Mouse (Mus musculus) MEL (cell line): ENCODE measurements around the gene Slc35f6. TPM values are rescaled to one million over a fixed set of nuclear protein-coding genes. Genes with fewer than 3 reads are reported as not detected.

ENCODE experiments used
- DNase-seq: peaks from one replicate; pipeline ENCODE4 v3.0.0; 2011; ENCODE audit warnings: low read depth, low spot score
- H3K27ac ChIP-seq: 2 replicates; pipeline ENCODE4 v1.5.1; 2012; ENCODE audit warnings: low read depth, mild to moderate bottlenecking, control low read depth, low read length, moderate library complexity; ENCODE audit not compliant: control insufficient read depth
- H3K27me3 ChIP-seq, 2 experiments: fragments of 150-350 bp in 1 of 2; sonication (generic) in 1 of 2; 2 replicates each; pipeline ENCODE4 v1.6.1; 2012; ENCODE audit warnings: low read length in 2 of 2, mild to moderate bottlenecking in 2 of 2, improper control_type of control experiment in 1 of 2, moderate library complexity in 1 of 2; ENCODE audit not compliant: insufficient read depth in 2 of 2, control insufficient read depth in 1 of 2
- H3K36me3 ChIP-seq, 2 experiments: 2 replicates each; pipeline ENCODE4 v1.6.1; 2012 to 2014; ENCODE audit warnings: low read length in 2 of 2, improper control_type of control experiment in 1 of 2, inconsistent platforms in 1 of 2, mild to moderate bottlenecking in 1 of 2; ENCODE audit not compliant: insufficient read depth in 2 of 2, control insufficient read depth in 1 of 2
- H3K4me1 ChIP-seq, 2 experiments: fragments of 150-350 bp in 1 of 2; sonication (generic) in 1 of 2; 2 replicates each; pipeline ENCODE4 v1.6.1; 2012; ENCODE audit warnings: low read length in 2 of 2, improper control_type of control experiment in 1 of 2, mild to moderate bottlenecking in 1 of 2; ENCODE audit not compliant: insufficient read depth in 2 of 2, control insufficient read depth in 1 of 2
- H3K4me3 ChIP-seq, 2 experiments: fragments of 150-350 bp in 1 of 2; sonication (generic) in 1 of 2; 2 replicates each; pipeline ENCODE4 v1.5.1; 2012; ENCODE audit warnings: low read depth in 2 of 2, low read length in 2 of 2, mild to moderate bottlenecking in 2 of 2, moderate library complexity in 2 of 2, control low read depth in 1 of 2, improper control_type of control experiment in 1 of 2; ENCODE audit not compliant: control insufficient read depth in 1 of 2, insufficient read depth in 1 of 2
- H3K79me2 ChIP-seq: 2 replicates; pipeline ENCODE4 v1.6.1; 2012; ENCODE audit warnings: mild to moderate bottlenecking, low read length, moderate library complexity; ENCODE audit not compliant: control insufficient read depth, poor library complexity, insufficient read depth
- H3K9ac ChIP-seq: 2 replicates; pipeline ENCODE4 v1.6.1; 2012; ENCODE audit warnings: low read depth, mild to moderate bottlenecking, control low read depth, low read length, moderate library complexity; ENCODE audit not compliant: control insufficient read depth, poor library complexity, severe bottlenecking
- H3K9me3 ChIP-seq: fragments of 150-350 bp; sonication (generic); replicated peaks from 2 replicates; pipeline ENCODE4 v1.6.1; 2012; ENCODE audit warnings: mild to moderate bottlenecking, low read length, improper control_type of control experiment, moderate library complexity; ENCODE audit not compliant: insufficient read depth
- BHLHE40 ChIP-seq: IDR thresholded peaks from 2 replicates; pipeline ENCODE4 v1.6.1; 2012; ENCODE audit warnings: low read depth, mild to moderate bottlenecking, inconsistent platforms, low read length, improper control_type of control experiment, borderline replicate concordance
- CHD1 ChIP-seq: IDR thresholded peaks from 2 replicates; pipeline ENCODE4 v1.6.1; 2012; ENCODE audit warnings: low read depth, mild to moderate bottlenecking, inconsistent platforms, low read length, improper control_type of control experiment
- CHD2 ChIP-seq: IDR thresholded peaks from 2 replicates; pipeline ENCODE4 v1.6.1; 2011; ENCODE audit warnings: low read length, improper control_type of control experiment
- CTCF ChIP-seq, 3 experiments: IDR thresholded peaks in 2 of 3; conservative IDR thresholded peaks in 1 of 3; 2 replicates each; pipeline ENCODE4 v1.5.1; 2011 to 2012; ENCODE audit warnings: low read length in 3 of 3, low read depth in 2 of 3, mild to moderate bottlenecking in 2 of 3, improper control_type of control experiment in 1 of 3, inconsistent platforms in 1 of 3, mixed read lengths in 1 of 3, moderate library complexity in 1 of 3; ENCODE audit not compliant: control insufficient read depth in 1 of 3, insufficient read depth in 1 of 3, poor library complexity in 1 of 3, severe bottlenecking in 1 of 3
- E2F4 ChIP-seq: IDR thresholded peaks from 2 replicates; pipeline ENCODE4 v1.6.1; 2011; ENCODE audit warnings: low read depth, low read length, improper control_type of control experiment, borderline replicate concordance
- ELF1 ChIP-seq: IDR thresholded peaks from 2 replicates; pipeline ENCODE4 v1.6.1; 2014; ENCODE audit warnings: low read depth, mild to moderate bottlenecking, inconsistent platforms, low read length, improper control_type of control experiment, moderate library complexity
- EP300 ChIP-seq, 2 experiments: IDR thresholded peaks; 2 replicates each; pipeline ENCODE4 v1.6.1; 2011; ENCODE audit warnings: improper control_type of control experiment in 2 of 2, low read length in 2 of 2, low read depth in 1 of 2, mild to moderate bottlenecking in 1 of 2
- ETS1 ChIP-seq: IDR thresholded peaks from 2 replicates; pipeline ENCODE4 v1.6.1; 2012; ENCODE audit warnings: low read depth, mild to moderate bottlenecking, inconsistent platforms, low read length, improper control_type of control experiment, moderate library complexity
- GABPA ChIP-seq: IDR thresholded peaks from 2 replicates; pipeline ENCODE4 v1.6.1; 2012; ENCODE audit warnings: low read depth, mild to moderate bottlenecking, inconsistent platforms, low read length, improper control_type of control experiment, moderate library complexity
- GATA1 ChIP-seq: IDR thresholded peaks from 2 replicates; pipeline ENCODE4 v1.6.1; 2011; ENCODE audit warnings: low read depth, low read length, improper control_type of control experiment
- HCFC1 ChIP-seq: IDR thresholded peaks from 2 replicates; pipeline ENCODE4 v1.6.1; 2012; ENCODE audit warnings: low read depth, mild to moderate bottlenecking, inconsistent platforms, low read length, improper control_type of control experiment, moderate library complexity
- JUND ChIP-seq: IDR thresholded peaks from 2 replicates; pipeline ENCODE4 v1.6.1; 2011; ENCODE audit warnings: low read depth, mild to moderate bottlenecking, improper control_type of control experiment, low read length
- KAT2A ChIP-seq: conservative IDR thresholded peaks from 2 replicates; pipeline ENCODE4 v1.6.1; 2012; ENCODE audit warnings: low read depth, low read length, improper control_type of control experiment, inconsistent platforms
- MAFK ChIP-seq: IDR thresholded peaks from 2 replicates; pipeline ENCODE4 v1.6.1; 2011; ENCODE audit warnings: low read depth, mild to moderate bottlenecking, low read length, improper control_type of control experiment, borderline replicate concordance
- MAX ChIP-seq: IDR thresholded peaks from 2 replicates; pipeline ENCODE4 v1.6.1; 2011; ENCODE audit warnings: low read length, improper control_type of control experiment
- MEF2A ChIP-seq: IDR thresholded peaks from 2 replicates; pipeline ENCODE4 v1.6.1; 2014; ENCODE audit warnings: low read depth, mild to moderate bottlenecking, inconsistent platforms, low read length, improper control_type of control experiment; ENCODE audit not compliant: poor library complexity, insufficient replicate concordance, severe bottlenecking; ENCODE audit errors: extremely low read depth
- MXI1 ChIP-seq: IDR thresholded peaks from 2 replicates; pipeline ENCODE4 v1.6.1; 2011; ENCODE audit warnings: mild to moderate bottlenecking, low read depth, low read length, improper control_type of control experiment
- MYB ChIP-seq: IDR thresholded peaks from 2 replicates; pipeline ENCODE4 v1.6.1; 2011; ENCODE audit warnings: mild to moderate bottlenecking, low read depth, low read length, improper control_type of control experiment
- MYC ChIP-seq: IDR thresholded peaks from 2 replicates; pipeline ENCODE4 v1.6.1; 2011; ENCODE audit warnings: low read depth, mild to moderate bottlenecking, low read length, improper control_type of control experiment, moderate library complexity
- NELFE ChIP-seq: IDR thresholded peaks from 2 replicates; pipeline ENCODE4 v1.6.1; 2011; ENCODE audit warnings: low read depth, low read length, improper control_type of control experiment
- NRF1 ChIP-seq: IDR thresholded peaks from 2 replicates; pipeline ENCODE4 v1.6.1; 2014; ENCODE audit warnings: low read depth, mild to moderate bottlenecking, inconsistent platforms, low read length, improper control_type of control experiment, moderate library complexity; ENCODE audit not compliant: poor library complexity, insufficient read depth, severe bottlenecking
- POLR2A ChIP-seq, 2 experiments: IDR thresholded peaks; 2 replicates each; pipeline ENCODE4 v1.6.1; 2011 to 2012; ENCODE audit warnings: low read length in 2 of 2, mild to moderate bottlenecking in 2 of 2, control low read depth in 1 of 2, improper control_type of control experiment in 1 of 2, low read depth in 1 of 2, moderate library complexity in 1 of 2; ENCODE audit not compliant: control insufficient read depth in 1 of 2, insufficient read depth in 1 of 2, poor library complexity in 1 of 2
- POLR2AphosphoS2 ChIP-seq: IDR thresholded peaks from 2 replicates; pipeline ENCODE4 v1.6.1; 2011; ENCODE audit warnings: low read length, improper control_type of control experiment
- POLR2AphosphoS5 ChIP-seq: IDR thresholded peaks from 2 replicates; pipeline ENCODE4 v1.6.1; 2012; ENCODE audit warnings: low read depth, borderline replicate concordance, mild to moderate bottlenecking, inconsistent platforms, low read length, moderate library complexity, mixed read lengths
- RAD21 ChIP-seq: IDR thresholded peaks from 2 replicates; pipeline ENCODE4 v1.6.1; 2011; ENCODE audit warnings: mild to moderate bottlenecking, low read depth, low read length, improper control_type of control experiment
- RCOR1 ChIP-seq: IDR thresholded peaks from 2 replicates; pipeline ENCODE4 v1.6.1; 2012; ENCODE audit warnings: low read depth, mild to moderate bottlenecking, inconsistent platforms, low read length, improper control_type of control experiment
- SIN3A ChIP-seq: IDR thresholded peaks from 2 replicates; pipeline ENCODE4 v1.6.1; 2012; ENCODE audit warnings: low read length, improper control_type of control experiment, inconsistent platforms
- SMC3 ChIP-seq: IDR thresholded peaks from 2 replicates; pipeline ENCODE4 v1.6.1; 2011; ENCODE audit warnings: low read depth, low read length, improper control_type of control experiment
- TAL1 ChIP-seq: IDR thresholded peaks from 2 replicates; pipeline ENCODE4 v1.6.1; 2012; ENCODE audit warnings: mild to moderate bottlenecking, inconsistent platforms, low read length, moderate library complexity, mixed read lengths
- TBP ChIP-seq: IDR thresholded peaks from 2 replicates; pipeline ENCODE4 v1.8.0; 2011; ENCODE audit warnings: low read depth, low read length, improper control_type of control experiment
- UBTF ChIP-seq: IDR thresholded peaks from 2 replicates; pipeline ENCODE4 v1.6.1; 2012; ENCODE audit warnings: low read depth, mild to moderate bottlenecking, inconsistent platforms, low read length, improper control_type of control experiment, moderate library complexity, borderline replicate concordance; ENCODE audit not compliant: insufficient read depth
- USF2 ChIP-seq, 2 experiments: IDR thresholded peaks; 2 replicates each; pipeline ENCODE4 v1.6.1; 2011 to 2012; ENCODE audit warnings: improper control_type of control experiment in 2 of 2, low read length in 2 of 2, borderline replicate concordance in 1 of 2, inconsistent platforms in 1 of 2, low read depth in 1 of 2, mild to moderate bottlenecking in 1 of 2; ENCODE audit not compliant: insufficient read depth in 1 of 2
- ZKSCAN1 ChIP-seq: IDR thresholded peaks from 2 replicates; pipeline ENCODE4 v1.6.1; 2012; ENCODE audit warnings: low read depth, mild to moderate bottlenecking, inconsistent platforms, low read length, improper control_type of control experiment, moderate library complexity
- ZMIZ1 ChIP-seq: IDR thresholded peaks from 2 replicates; pipeline ENCODE4 v1.6.1; 2012; ENCODE audit warnings: low read depth, mild to moderate bottlenecking, inconsistent platforms, low read length, improper control_type of control experiment, moderate library complexity
- ZNF384 ChIP-seq: IDR thresholded peaks from 2 replicates; pipeline ENCODE4 v1.6.1; 2012; ENCODE audit warnings: low read depth, mild to moderate bottlenecking, inconsistent platforms, low read length, improper control_type of control experiment
- polyA plus RNA-seq, 2 experiments: library from polyadenylated mRNA; stranded (reverse) in 1 of 2; unstranded in 1 of 2; fragments of >175 nt in 1 of 2; fragments of >200 nt in 1 of 2; gene quantifications; 2 replicates each; pipeline versions ENCODE4 v1.2.1 to v1.2.4; 2012; ENCODE audit warnings: low replicate concordance in 2 of 2, low read depth in 1 of 2; ENCODE audit not compliant: insufficient read length in 2 of 2, insufficient read depth in 1 of 2, missing spikeins in 1 of 2
- total RNA-seq: library from RNA; depleted of rRNA; stranded (reverse); fragments of 300-350 nt; gene quantifications from 2 replicates; pipeline ENCODE4 v1.2.3, GENCODE M21; 2012; rRNA removed

Slc35f6 gene
- total RNA-seq = 15.7 and 18.0 TPM in 2 replicates
- polyA plus RNA-seq = 10 to 100 TPM in 1 of 2 experiments, not detected in 1; 32.4 TPM

GRCm38 (mm10) chr5:30647815-30648560, at the start of gene Slc35f6:
Gene Slc35f6 (plus strand): TSS chr5:30647933.
- H3K9me3 ChIP-seq = no peaks in the 10 kb centered on the region
- peak within 1 kb of the TSS; percentile 66 for H3K9ac ChIP-seq
- H3K4me1 ChIP-seq = peaks cover 6 to 21% of the 10 kb centered on the region in 2 experiments
- no peak within 1 kb of the TSS for H3K27ac ChIP-seq
- peak within 1 kb of the TSS; percentile 83 to 90 for H3K4me3 ChIP-seq
- peaks cover 8% of the 10 kb centered on the region for H3K79me2 ChIP-seq
- peak; percentile 92 for DNase-seq
- H3K27me3 ChIP-seq = no peaks in the 10 kb centered on the region; a peak in 1 of 4 replicates
- peaks cover 0 to 15% of the 10 kb centered on the region in 2 experiments; a peak in 2 of 4 replicates for H3K36me3 ChIP-seq
- TF ChIP-seq USF2 (IDR thresholded peaks at IDR 0.05; ENCODE audit: borderline replicate concordance in 1 of 2, insufficient read depth in 1 of 2, low read depth in 1 of 2, low read length in 2 of 2) (peak; percentile 55 to 90), ZNF384 (no peak), E2F4 (no peak), POLR2A (IDR thresholded peaks at IDR 0.05; ENCODE audit: control insufficient read depth in 1 of 2, insufficient read depth in 1 of 2, low read depth in 1 of 2, low read length in 2 of 2, poor library complexity in 1 of 2) (peak; percentile 79 to 93), BHLHE40 (no peak), RCOR1 (no peak; the same call in 1 of the 2 replicates), GATA1 (no peak), GABPA (no peak), MAFK (no peak), ZMIZ1 (peak; percentile 77), UBTF (no peak), KAT2A (no peak; the same call in 1 of the 2 replicates), ETS1 (0 out of 2 replicates have a peak, but pooled peaks have one; percentile 7), JUND (no peak), ZKSCAN1 (no peak), ELF1 (peak; percentile 87), CTCF (IDR thresholded peaks at IDR 0.05 in 2 of 3, conservative IDR thresholded peaks at IDR 0.05 in 1 of 3; ENCODE audit: control insufficient read depth in 1 of 3, insufficient read depth in 1 of 3, low read depth in 2 of 3, low read length in 3 of 3, poor library complexity in 1 of 3, severe bottlenecking in 1 of 3) (no peak), CHD1 (no peak), CHD2 (no peak), MEF2A (no peak), MAX (peak; percentile 56; the same call in 1 of the 2 replicates), SIN3A (peak; percentile 93), TAL1 (no peak), MYB (no peak), MXI1 (peak; percentile 71), POLR2AphosphoS5 (no peak), EP300 (IDR thresholded peaks at IDR 0.05; ENCODE audit: low read depth in 1 of 2, low read length in 2 of 2) (0 out of 4 replicates have a peak, but pooled peaks of 1 of the 2 experiments have one; percentile 14), NRF1 (no peak), NELFE (peak; percentile 91), SMC3 (no peak), MYC (no peak), RAD21 (no peak), POLR2AphosphoS2 (peak; percentile 78), TBP (peak; percentile 52; the same call in 1 of the 2 replicates), HCFC1 (peak; percentile 83)
